Mouse (Mus musculus) CH12F3 (cell line): ENCODE data around the gene Col6a1.
"Not testable (repeated sequence)": the region's sequence is repeated elsewhere in the genome, so short reads cannot be mapped to it uniquely, and the experiment has no call there.

Experiments
- in situ Hi-C: fragments of 300-500 bp; cut with MboI; formaldehyde crosslinking; loops from 2 replicates; pipeline ENCODE4 v1.14.3; 2020; ENCODE audit warnings: low sequenced_read_pairs

Col6a1 gene

GRCm38 (mm10) chr10:76725682-76726285, at the start of gene Col6a1:
Gene Col6a1, minus strand, starts transcription at chr10:76726168.
- in situ Hi-C loops: no loop called here

- in situ Hi-C loops: no loop called here
These were observed 45.7 kb upstream of the Col6a1 start for GRCm38 (mm10) chr10:76771624-76772023.

- in situ Hi-C loops: no loop called here
These were observed 45.1 kb upstream of the Col6a1 start for GRCm38 (mm10) chr10:76771086-76771485.

GRCm38 (mm10) chr10:76769581-76769980, 43.6 kb upstream of the Col6a1 start:
- in situ Hi-C loops: no loop called here

- in situ Hi-C loops: no loop called here
These were observed 40.2 kb upstream of the Col6a1 start for GRCm38 (mm10) chr10:76766196-76766595.

GRCm38 (mm10) chr10:76764927-76765326, 39.0 kb upstream of the Col6a1 start:
- in situ Hi-C loops: no loop called here

GRCm38 (mm10) chr10:76763016-76763415, 37.0 kb upstream of the Col6a1 start:
- in situ Hi-C loops: no loop called here

- in situ Hi-C loops: no loop called here
These were observed 36.4 kb upstream of the Col6a1 start for GRCm38 (mm10) chr10:76762411-76762810.

GRCm38 (mm10) chr10:76759878-76760277, 33.9 kb upstream of the Col6a1 start:
- in situ Hi-C loops: no loop called here

- in situ Hi-C loops: no loop called here
These were observed 27.7 kb upstream of the Col6a1 start for GRCm38 (mm10) chr10:76753640-76754039.

GRCm38 (mm10) chr10:76744267-76744666, 18.3 kb upstream of the Col6a1 start:
- in situ Hi-C loops: not testable (repeated sequence)

GRCm38 (mm10) chr10:76736764-76737163, 10.8 kb upstream of the Col6a1 start:
- in situ Hi-C loops: no loop called here

- in situ Hi-C loops: no loop called here
These were observed 9.0 kb upstream of the Col6a1 start for GRCm38 (mm10) chr10:76734979-76735378.

- in situ Hi-C loops: no loop called here
These were observed 7.7 kb upstream of the Col6a1 start for GRCm38 (mm10) chr10:76733677-76734068.

GRCm38 (mm10) chr10:76732881-76733676, 7.1 kb upstream of the Col6a1 start:
- in situ Hi-C loops: no loop called here

- in situ Hi-C loops: no loop called here
These were observed 6.4 kb upstream of the Col6a1 start for GRCm38 (mm10) chr10:76732391-76732790.

- in situ Hi-C loops: no loop called here
These were observed 5.8 kb upstream of the Col6a1 start for GRCm38 (mm10) chr10:76731621-76732239.

- in situ Hi-C loops: no loop called here
These were observed 4.0 kb upstream of the Col6a1 start for GRCm38 (mm10) chr10:76729631-76730620.

- in situ Hi-C loops: no loop called here
These were observed 2.4 kb upstream of the Col6a1 start for GRCm38 (mm10) chr10:76728369-76728768.

- in situ Hi-C loops: no loop called here
These were observed 1.3 kb upstream of the Col6a1 start for GRCm38 (mm10) chr10:76727301-76727700.

GRCm38 (mm10) chr10:76726866-76727265, 898 bp upstream of the Col6a1 start:
- in situ Hi-C loops: no loop called here
